Mouse (Mus musculus): Measurements from ENCODE around the gene Aym1.
"Not testable (repeated sequence)": the region's sequence is repeated elsewhere in the genome, so short reads cannot be mapped to it uniquely, and the experiment has no call there.

- not testable (repeated sequence) for TF ChIP-seq CTCF (IDR thresholded peaks at IDR 0.05; ENCODE audit: low read depth, low read length); GATA2 (IDR thresholded peaks at IDR 0.05; ENCODE audit: borderline replicate concordance, low read depth, low read length); TAL1 (conservative IDR thresholded peaks at IDR 0.05; ENCODE audit: low read depth, low read length); GATA1 (IDR thresholded peaks at IDR 0.05; ENCODE audit: borderline replicate concordance, low read length); POLR2AphosphoS5 (IDR thresholded peaks at IDR 0.05; ENCODE audit: insufficient replicate concordance, low read depth, low read length)
These were observed 10.6 kb downstream of the Aym1 start for GRCm38 (mm10) chr5:113367726-113368125.
